Mouse (Mus musculus): ENCODE measurements around the gene Fam131c. TPM values are rescaled to one million over a fixed set of nuclear protein-coding genes. Genes with fewer than 3 reads are reported as not detected.
A peak's percentile ranks its signal among the peaks of the same experiment; 100 is the strongest.

Gene Fam131c
- 0.70 and 1.2 TPM in 2 replicates for polyA plus RNA-seq (2016; fragmentation: Nextera tagmentation; extraction: Ambion mirVana)

GRCm38 (mm10) chr4:141367997-141368791 lies at the start of gene Fam131c:
Gene Fam131c (plus strand): TSS chr4:141368220.
- peak; percentile 40 for DNase-seq (ENCODE audit: low spot score)
- Histone ChIP-seq H3K36me3 (no peaks in the 10 kb centered on the region), H3K9me3 (replicated peaks) (no peaks in the 10 kb centered on the region), H3K27me3 (ENCODE audit: low read depth, poor library complexity, severe bottlenecking) (peaks cover 85% of the 10 kb centered on the region), H3K4me1 (peaks cover 24% of the 10 kb centered on the region), H3K27ac (replicated peaks) (peak within 1 kb of the TSS; percentile 77), H3K4me3 (peak within 1 kb of the TSS; percentile 73)
- under 1% methylated on average over 70 of the region's 71 CpGs for WGBS

- no peak for DNase-seq (ENCODE audit: low spot score)
- Histone ChIP-seq H3K4me1 (peaks cover 25% of the 10 kb centered on the region), H3K4me3 (no peak overlapping the region), H3K9me3 (replicated peaks) (no peaks in the 10 kb centered on the region), H3K27ac (replicated peaks) (no peak overlapping the region), H3K27me3 (ENCODE audit: low read depth, poor library complexity, severe bottlenecking) (no peaks in the 10 kb centered on the region), H3K36me3 (peaks cover 91% of the 10 kb centered on the region)
- 88% methylated on average over 11 of the region's 11 CpGs for WGBS
Measured at GRCm38 (mm10) chr4:141322526-141322925, 45.5 kb upstream of the Fam131c start.

- Histone ChIP-seq H3K27ac (replicated peaks) (no peak overlapping the region), H3K27me3 (ENCODE audit: low read depth, poor library complexity, severe bottlenecking) (no peaks in the 10 kb centered on the region), H3K9me3 (replicated peaks) (no peaks in the 10 kb centered on the region), H3K4me1 (peaks cover 28% of the 10 kb centered on the region), H3K4me3 (no peak overlapping the region), H3K36me3 (peaks cover 89% of the 10 kb centered on the region)
- 87% methylated on average over 6 of the region's 6 CpGs for WGBS
- DNase-seq (ENCODE audit: low spot score): no peak
Measured at GRCm38 (mm10) chr4:141324771-141325191, 43.2 kb upstream of the Fam131c start.

GRCm38 (mm10) chr4:141325636-141326035 lies 42.4 kb upstream of the Fam131c start:
- H3K27ac ChIP-seq (replicated peaks): peak overlapping the region; percentile 49; the same call in 1 of the 2 replicates

GRCm38 (mm10) chr4:141327075-141327474 lies 40.9 kb upstream of the Fam131c start:
- WGBS: 81% methylated on average over 4 of the region's 4 CpGs
- no peak for DNase-seq (ENCODE audit: low spot score)
- H3K4me3 ChIP-seq: no peak overlapping the region
- no peak overlapping the region for H3K27ac ChIP-seq (replicated peaks)
- no peaks in the 10 kb centered on the region for H3K27me3 ChIP-seq (ENCODE audit: low read depth, poor library complexity, severe bottlenecking)
- peaks cover 31% of the 10 kb centered on the region for H3K4me1 ChIP-seq
- peaks cover 70% of the 10 kb centered on the region for H3K36me3 ChIP-seq
- no peaks in the 10 kb centered on the region for H3K9me3 ChIP-seq (replicated peaks)

More at GRCm38 (mm10) chr4:141325636-141326035, 42.4 kb upstream of the Fam131c start:
- WGBS: 78% methylated on average over 15 of the region's 15 CpGs
- Histone ChIP-seq H3K9me3 (replicated peaks) (no peaks in the 10 kb centered on the region), H3K4me1 (peaks cover 31% of the 10 kb centered on the region), H3K4me3 (no peak overlapping the region), H3K36me3 (peaks cover 84% of the 10 kb centered on the region), H3K27me3 (ENCODE audit: low read depth, poor library complexity, severe bottlenecking) (no peaks in the 10 kb centered on the region)
- DNase-seq (ENCODE audit: low spot score): no peak

- H3K9me3 ChIP-seq (replicated peaks): no peaks in the 10 kb centered on the region
- H3K27ac ChIP-seq (replicated peaks): 0 out of 2 replicates have a peak overlapping the region, but pooled peaks have one; percentile 23
- peaks cover 53% of the 10 kb centered on the region for H3K36me3 ChIP-seq
- H3K4me3 ChIP-seq: no peak overlapping the region
- WGBS: 92% methylated on average over 9 of the region's 9 CpGs
- peaks cover 35% of the 10 kb centered on the region for H3K4me1 ChIP-seq
- no peak for DNase-seq (ENCODE audit: low spot score)
- H3K27me3 ChIP-seq (ENCODE audit: low read depth, poor library complexity, severe bottlenecking): no peaks in the 10 kb centered on the region
Measured at GRCm38 (mm10) chr4:141328742-141329141, 39.3 kb upstream of the Fam131c start.

GRCm38 (mm10) chr4:141329968-141330367 lies 38.1 kb upstream of the Fam131c start:
- 0 out of 2 replicates have a peak overlapping the region, but pooled peaks have one; percentile 23 for H3K27ac ChIP-seq (replicated peaks)
- no peaks in the 10 kb centered on the region for H3K27me3 ChIP-seq (ENCODE audit: low read depth, poor library complexity, severe bottlenecking)
- peaks cover 41% of the 10 kb centered on the region for H3K36me3 ChIP-seq
- peaks cover 44% of the 10 kb centered on the region for H3K4me1 ChIP-seq
- no peak for DNase-seq (ENCODE audit: low spot score)
- no peak overlapping the region for H3K4me3 ChIP-seq
- no peaks in the 10 kb centered on the region for H3K9me3 ChIP-seq (replicated peaks)
- WGBS: 74% methylated on average over 12 of the region's 12 CpGs

- Histone ChIP-seq H3K4me1 (peaks cover 48% of the 10 kb centered on the region), H3K4me3 (no peak overlapping the region), H3K27me3 (ENCODE audit: low read depth, poor library complexity, severe bottlenecking) (no peaks in the 10 kb centered on the region), H3K9me3 (replicated peaks) (no peaks in the 10 kb centered on the region), H3K27ac (replicated peaks) (no peak overlapping the region), H3K36me3 (peaks cover 28% of the 10 kb centered on the region)
- no peak for DNase-seq (ENCODE audit: low spot score)
- 97% methylated on average over 2 of the region's 2 CpGs for WGBS
Measured at GRCm38 (mm10) chr4:141331446-141331845, 36.6 kb upstream of the Fam131c start.

GRCm38 (mm10) chr4:141332258-141332657 lies 35.8 kb upstream of the Fam131c start:
- Histone ChIP-seq H3K36me3 (peaks cover 19% of the 10 kb centered on the region), H3K27ac (replicated peaks) (no peak overlapping the region), H3K4me3 (no peak overlapping the region), H3K4me1 (peaks cover 47% of the 10 kb centered on the region), H3K27me3 (ENCODE audit: low read depth, poor library complexity, severe bottlenecking) (no peaks in the 10 kb centered on the region), H3K9me3 (replicated peaks) (no peaks in the 10 kb centered on the region)
- WGBS: 90% methylated on average over 7 of the region's 7 CpGs
- no peak for DNase-seq (ENCODE audit: low spot score)

- 44% methylated on average over 5 of the region's 5 CpGs for WGBS
- peaks cover 68% of the 10 kb centered on the region for H3K4me1 ChIP-seq
Measured at GRCm38 (mm10) chr4:141334695-141335094, 33.3 kb upstream of the Fam131c start.

GRCm38 (mm10) chr4:141335263-141335796 lies 32.7 kb upstream of the Fam131c start:
- Histone ChIP-seq H3K4me1 (peaks cover 73% of the 10 kb centered on the region), H3K36me3 (no peaks in the 10 kb centered on the region), H3K9me3 (replicated peaks) (no peaks in the 10 kb centered on the region), H3K27ac (replicated peaks) (peak overlapping the region; percentile 92), H3K27me3 (ENCODE audit: low read depth, poor library complexity, severe bottlenecking) (peaks cover 16% of the 10 kb centered on the region), H3K4me3 (peak overlapping the region; percentile 26)
- DNase-seq (ENCODE audit: low spot score): peak; percentile 89
- 7% methylated on average over 3 of the region's 3 CpGs for WGBS

More at GRCm38 (mm10) chr4:141334695-141335094, 33.3 kb upstream of the Fam131c start:
- Histone ChIP-seq H3K4me3 (peak overlapping the region; percentile 23), H3K36me3 (no peaks in the 10 kb centered on the region), H3K9me3 (replicated peaks) (no peaks in the 10 kb centered on the region), H3K27ac (replicated peaks) (peak overlapping the region; percentile 92), H3K27me3 (ENCODE audit: low read depth, poor library complexity, severe bottlenecking) (peaks cover 10% of the 10 kb centered on the region; the same call in 1 of the 2 replicates)
- DNase-seq (ENCODE audit: low spot score): no peak

- H3K36me3 ChIP-seq: no peaks in the 10 kb centered on the region
- 62% methylated on average over 6 of the region's 6 CpGs for WGBS
- H3K4me3 ChIP-seq: no peak overlapping the region
- H3K27ac ChIP-seq (replicated peaks): peak overlapping the region; percentile 92
- no peak for DNase-seq (ENCODE audit: low spot score)
- H3K27me3 ChIP-seq (ENCODE audit: low read depth, poor library complexity, severe bottlenecking): peaks cover 24% of the 10 kb centered on the region
- no peaks in the 10 kb centered on the region for H3K9me3 ChIP-seq (replicated peaks)
- peaks cover 81% of the 10 kb centered on the region for H3K4me1 ChIP-seq
Measured at GRCm38 (mm10) chr4:141336196-141336595, 31.8 kb upstream of the Fam131c start.

- peaks cover 86% of the 10 kb centered on the region for H3K4me1 ChIP-seq
- H3K4me3 ChIP-seq: peak overlapping the region; percentile 23
- H3K36me3 ChIP-seq: no peaks in the 10 kb centered on the region
- 42% methylated on average over 6 of the region's 6 CpGs for WGBS
- peaks cover 28% of the 10 kb centered on the region for H3K27me3 ChIP-seq (ENCODE audit: low read depth, poor library complexity, severe bottlenecking)
- peak; percentile 35 for DNase-seq (ENCODE audit: low spot score)
- peak overlapping the region; percentile 81 for H3K27ac ChIP-seq (replicated peaks)
- no peaks in the 10 kb centered on the region for H3K9me3 ChIP-seq (replicated peaks)
Measured at GRCm38 (mm10) chr4:141337986-141338385, 30.0 kb upstream of the Fam131c start.

All from midbrain, embryonic 10.5 days (tissue).